Mouse (Mus musculus): ENCODE results near the gene Eng. TPM values are rescaled to one million over a fixed set of nuclear protein-coding genes. Genes with fewer than 3 reads are reported as not detected.

Eng gene
- total and polyA plus RNA-seq, 3 experiments, result 113 to 239 (median 122) TPM

DNA sequence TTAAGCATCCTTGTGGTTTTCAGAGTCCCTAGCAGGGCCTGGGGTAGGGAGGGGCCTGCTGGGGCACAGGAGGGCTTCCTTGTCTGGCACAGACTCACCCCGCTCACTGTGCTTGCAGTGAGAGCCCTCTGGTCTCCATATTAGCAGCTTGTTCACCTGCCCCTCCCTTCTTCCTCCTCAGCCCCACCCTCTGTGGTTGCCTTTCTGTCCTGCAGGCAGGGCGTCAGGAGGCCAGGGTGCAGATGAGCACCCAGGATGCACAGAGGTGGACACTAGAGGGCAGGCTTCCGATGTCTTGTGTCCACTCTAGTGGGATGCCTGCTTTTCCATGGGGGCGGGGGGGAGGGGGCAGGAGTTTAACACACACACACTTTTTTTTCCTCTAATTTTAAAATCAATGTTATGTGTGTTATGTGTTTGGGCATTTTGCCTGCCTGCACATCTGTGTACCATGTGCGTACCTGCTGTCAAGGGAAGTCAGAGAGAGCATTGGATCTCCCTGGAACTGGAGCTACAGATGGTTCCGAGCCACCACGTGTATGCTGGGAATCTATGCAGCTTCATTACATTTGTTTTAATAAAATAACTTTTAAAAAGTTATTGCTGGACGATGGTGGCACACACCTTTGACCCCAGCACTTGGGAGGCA, 44.9 kb upstream of the Eng start:
- Histone ChIP-seq H3K36me3 (ENCODE audit: control insufficient read depth, insufficient read depth, low read length) (no peaks in the 10 kb centered on the region), H3K4me3 (no peak overlapping the region), H3K27ac (peak overlapping the region; percentile 47), H3K4me1 (ENCODE audit: control insufficient read depth, insufficient read depth, low read length) (peaks cover 9% of the 10 kb centered on the region), H3K9ac (ENCODE audit: low read depth, low read length) (no peak overlapping the region), H3K27me3 (ENCODE audit: control insufficient read depth, insufficient read depth, low read length) (no peaks in the 10 kb centered on the region), H3K79me2 (replicated peaks; ENCODE audit: control insufficient read depth, insufficient read depth, low read length) (no peaks in the 10 kb centered on the region)
- WGBS, result 46% methylated on average over 8 of the region's 8 CpGs
- DNase-seq, result peak; percentile 53 to 59
- intact Hi-C loops (cut with DNase I), result loop anchor here (1.0 kb wide), 2 partner anchors 14 to 18 kb away; partner anchors contain the start of gene St6galnac4
- TF ChIP-seq POLR2A (IDR thresholded peaks at IDR 0.05; ENCODE audit: insufficient read depth, low read depth, low read length), result no peak
- TF ChIP-seq CTCF (IDR thresholded peaks at IDR 0.05), result peak; percentile 66
- TF ChIP-seq EP300 (IDR thresholded peaks at IDR 0.05; ENCODE audit: insufficient read depth, low read depth, low read length), result no peak

DNA sequence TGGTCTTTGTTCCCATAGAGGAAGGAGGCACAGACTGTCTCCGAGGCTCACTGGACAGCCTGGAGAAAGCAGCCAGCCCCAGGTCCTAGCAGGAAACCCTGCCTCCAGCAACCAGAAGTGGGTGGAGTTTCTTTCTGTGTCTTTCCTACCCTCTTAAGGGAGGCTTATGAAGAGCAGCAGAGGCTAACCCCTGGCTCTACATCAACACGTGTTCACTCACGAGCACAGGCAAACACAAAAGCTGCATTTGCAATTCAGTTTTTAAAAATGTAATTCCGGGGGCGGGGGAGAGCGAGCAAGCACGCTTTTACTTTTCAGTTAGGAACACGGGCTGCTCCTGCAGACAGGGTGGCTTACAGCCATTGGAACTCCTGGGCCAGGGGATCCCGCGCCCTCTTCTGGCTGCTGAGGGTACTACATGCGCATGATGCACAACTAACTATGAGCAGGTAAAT, 43.8 kb upstream of the Eng start:
- H3K27me3 ChIP-seq (ENCODE audit: control insufficient read depth, insufficient read depth, low read length), result no peaks in the 10 kb centered on the region
- H3K36me3 ChIP-seq (ENCODE audit: control insufficient read depth, insufficient read depth, low read length), result no peaks in the 10 kb centered on the region
- peak overlapping the region; percentile 47 for H3K27ac ChIP-seq
- DNase-seq, result peak; percentile 89 to 93
- intact Hi-C loops (cut with DNase I), result loop anchor here (1.0 kb wide), 2 partner anchors 15 to 19 kb away; partner anchors contain the start of gene St6galnac4
- peaks cover 9% of the 10 kb centered on the region for H3K4me1 ChIP-seq (ENCODE audit: control insufficient read depth, insufficient read depth, low read length)
- H3K79me2 ChIP-seq (replicated peaks; ENCODE audit: control insufficient read depth, insufficient read depth, low read length), result no peaks in the 10 kb centered on the region
- H3K9ac ChIP-seq (ENCODE audit: low read depth, low read length), result no peak overlapping the region
- peak overlapping the region; percentile 35 for H3K4me3 ChIP-seq
- WGBS, result under 1% methylated on average over 11 of the region's 11 CpGs
- TF ChIP-seq CTCF (IDR thresholded peaks at IDR 0.05) (peak; percentile 98), POLR2A (IDR thresholded peaks at IDR 0.05; ENCODE audit: insufficient read depth, low read depth, low read length) (peak; percentile 75), EP300 (IDR thresholded peaks at IDR 0.05; ENCODE audit: insufficient read depth, low read depth, low read length) (peak; percentile 57; the same call in 1 of the 2 replicates)

DNA sequence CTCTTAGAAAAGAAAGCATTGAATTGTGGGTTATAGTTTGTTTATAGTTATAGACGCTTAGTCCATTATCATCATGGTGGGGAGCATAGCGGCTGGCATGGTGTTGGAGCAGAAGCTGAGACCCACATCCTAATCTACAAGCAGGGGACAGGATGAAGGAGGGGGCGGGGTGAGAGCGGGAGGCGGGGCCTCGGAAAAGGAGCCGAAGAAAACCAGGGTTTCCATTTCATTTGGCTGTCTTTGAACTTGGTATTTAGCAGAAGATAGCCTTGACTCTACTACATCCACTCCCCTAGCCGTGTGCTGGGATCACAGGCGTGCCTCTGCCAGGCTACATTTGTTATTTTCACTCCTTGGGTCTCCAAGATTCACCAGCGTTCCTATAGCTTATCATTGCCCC, 41.8 kb upstream of the Eng start:
- intact Hi-C loops (cut with DNase I), result no loop called here
- H3K9ac ChIP-seq (ENCODE audit: low read depth, low read length), result no peak overlapping the region
- TF ChIP-seq CTCF (IDR thresholded peaks at IDR 0.05) (no peak), POLR2A (IDR thresholded peaks at IDR 0.05; ENCODE audit: insufficient read depth, low read depth, low read length) (no peak), EP300 (IDR thresholded peaks at IDR 0.05; ENCODE audit: insufficient read depth, low read depth, low read length) (no peak)
- peaks cover 5% of the 10 kb centered on the region for H3K4me1 ChIP-seq (ENCODE audit: control insufficient read depth, insufficient read depth, low read length)
- H3K27ac ChIP-seq, result no peak overlapping the region
- DNase-seq, result no peak
- 37% methylated on average over 10 of the region's 10 CpGs for WGBS
- H3K27me3 ChIP-seq (ENCODE audit: control insufficient read depth, insufficient read depth, low read length), result no peaks in the 10 kb centered on the region
- no peaks in the 10 kb centered on the region for H3K79me2 ChIP-seq (replicated peaks; ENCODE audit: control insufficient read depth, insufficient read depth, low read length)
- H3K36me3 ChIP-seq (ENCODE audit: control insufficient read depth, insufficient read depth, low read length), result no peaks in the 10 kb centered on the region
- H3K4me3 ChIP-seq, result no peak overlapping the region

DNA sequence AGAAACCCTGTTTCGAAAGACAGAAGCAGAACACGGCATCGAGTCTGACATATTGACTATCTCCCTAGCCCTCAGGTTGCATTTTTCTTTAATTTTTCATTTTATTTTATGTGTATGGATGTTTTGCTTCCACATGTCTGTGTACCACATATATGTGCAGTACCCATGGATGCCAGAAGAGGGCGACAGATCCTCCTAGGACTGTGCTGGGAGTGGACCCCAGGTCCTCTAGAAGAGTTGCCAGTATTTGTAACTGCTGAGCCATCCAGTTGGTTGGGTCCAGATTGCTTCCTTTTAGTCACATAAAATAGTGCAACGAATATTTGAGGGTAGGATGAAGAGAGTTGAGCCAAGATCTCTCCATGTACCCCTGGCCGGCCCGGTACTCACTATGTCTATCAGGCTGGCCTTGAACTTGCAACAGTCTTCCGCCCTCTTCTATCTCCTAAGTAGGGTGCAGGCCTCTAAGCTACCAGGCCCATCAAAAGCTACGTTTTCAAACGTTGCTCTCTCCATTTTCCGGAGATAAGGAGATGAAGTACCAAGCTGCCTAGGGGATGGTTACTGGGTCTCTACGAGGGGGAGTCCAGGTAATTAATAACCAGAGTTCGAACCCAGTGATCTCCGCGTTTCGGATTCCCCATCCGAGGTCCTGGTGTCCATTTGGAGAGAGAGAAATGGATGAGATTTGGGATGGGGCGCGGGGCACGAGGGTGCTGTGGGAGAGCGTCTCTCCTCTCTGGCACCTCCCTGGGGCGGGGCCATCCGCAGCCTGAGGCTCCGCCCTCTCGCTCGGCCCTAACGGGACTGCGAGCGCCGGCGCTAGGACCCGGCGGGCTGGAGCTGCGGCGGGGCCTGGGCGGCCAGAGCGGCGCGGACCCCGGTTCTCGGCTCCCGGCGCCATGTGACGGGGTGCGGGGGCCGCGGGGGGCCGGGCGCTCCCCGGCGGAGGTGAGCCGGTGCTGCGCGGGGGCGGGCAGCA, 39.9 kb upstream of the Eng start:
- Histone ChIP-seq H3K4me3 (peak overlapping the region; percentile 72), H3K27ac (peak overlapping the region; percentile 93), H3K4me1 (ENCODE audit: control insufficient read depth, insufficient read depth, low read length) (peaks cover 8% of the 10 kb centered on the region), H3K9ac (ENCODE audit: low read depth, low read length) (peak overlapping the region; percentile 74), H3K27me3 (ENCODE audit: control insufficient read depth, insufficient read depth, low read length) (no peaks in the 10 kb centered on the region), H3K36me3 (ENCODE audit: control insufficient read depth, insufficient read depth, low read length) (no peaks in the 10 kb centered on the region), H3K79me2 (replicated peaks; ENCODE audit: control insufficient read depth, insufficient read depth, low read length) (no peaks in the 10 kb centered on the region)
- intact Hi-C loops (cut with DNase I), result no loop called here
- TF ChIP-seq EP300 (IDR thresholded peaks at IDR 0.05; ENCODE audit: insufficient read depth, low read depth, low read length), result no peak
- no peak for TF ChIP-seq POLR2A (IDR thresholded peaks at IDR 0.05; ENCODE audit: insufficient read depth, low read depth, low read length)
- TF ChIP-seq CTCF (IDR thresholded peaks at IDR 0.05), result peak; percentile 77
- WGBS, result 15% methylated on average over 52 of the region's 55 CpGs
- DNase-seq, result peak; percentile 92 to 94

DNA sequence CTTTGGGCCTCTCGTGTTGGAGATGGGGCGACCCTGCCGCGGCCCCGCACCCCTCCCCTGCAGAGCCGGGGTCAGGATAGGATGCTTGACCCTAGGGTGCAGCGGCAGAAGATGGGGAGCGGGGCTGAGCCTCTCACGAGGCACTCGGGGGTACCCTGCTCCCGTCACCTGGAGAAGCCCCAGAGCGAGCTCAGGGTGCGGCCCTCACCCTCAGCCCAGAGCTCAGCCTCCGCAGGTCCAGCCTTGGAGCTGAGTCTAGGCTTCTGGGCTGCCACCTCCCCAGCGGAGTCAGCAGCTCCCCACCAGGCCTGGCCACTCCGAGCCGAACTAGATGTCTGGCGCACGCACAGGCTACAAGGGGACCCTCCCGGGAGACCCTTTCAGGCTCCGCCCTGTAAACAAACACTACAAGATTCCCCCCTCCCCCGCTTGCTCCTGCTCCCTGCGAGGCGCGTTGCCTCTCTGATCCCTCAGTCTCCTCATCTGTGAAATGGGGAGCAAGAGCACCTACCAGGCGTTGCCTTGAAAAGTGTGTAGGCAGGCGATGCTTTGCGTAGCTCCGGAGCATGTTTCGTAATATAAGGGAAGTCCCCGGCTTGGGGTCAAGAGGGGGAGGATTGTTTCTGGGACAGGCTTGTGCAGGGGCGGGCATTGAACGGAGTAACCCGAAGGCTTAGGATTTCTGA, 39.0 kb upstream of the Eng start:
- WGBS, result 4% methylated on average over 34 of the region's 34 CpGs
- H3K9ac ChIP-seq (ENCODE audit: low read depth, low read length), result peak overlapping the region; percentile 74
- peak overlapping the region; percentile 72 for H3K4me3 ChIP-seq
- peak overlapping the region; percentile 93 for H3K27ac ChIP-seq
- H3K27me3 ChIP-seq (ENCODE audit: control insufficient read depth, insufficient read depth, low read length), result no peaks in the 10 kb centered on the region
- intact Hi-C loops (cut with DNase I), result no loop called here
- peak; percentile 69 to 77 for DNase-seq
- peaks cover 5% of the 10 kb centered on the region for H3K4me1 ChIP-seq (ENCODE audit: control insufficient read depth, insufficient read depth, low read length)
- TF ChIP-seq CTCF (IDR thresholded peaks at IDR 0.05), result no peak
- peak; percentile 61; the same call in 1 of the 2 replicates for TF ChIP-seq POLR2A (IDR thresholded peaks at IDR 0.05; ENCODE audit: insufficient read depth, low read depth, low read length)
- TF ChIP-seq EP300 (IDR thresholded peaks at IDR 0.05; ENCODE audit: insufficient read depth, low read depth, low read length), result 0 out of 2 replicates have a peak, but pooled peaks have one; percentile 3
- no peaks in the 10 kb centered on the region for H3K79me2 ChIP-seq (replicated peaks; ENCODE audit: control insufficient read depth, insufficient read depth, low read length)
- no peaks in the 10 kb centered on the region for H3K36me3 ChIP-seq (ENCODE audit: control insufficient read depth, insufficient read depth, low read length)

Measured in heart, adult 2 months (tissue).